Mouse (Mus musculus): ENCODE measurements around the gene Morc4.
A peak's percentile ranks its signal among the peaks of the same experiment; 100 is the strongest.

Morc4 gene

DNA sequence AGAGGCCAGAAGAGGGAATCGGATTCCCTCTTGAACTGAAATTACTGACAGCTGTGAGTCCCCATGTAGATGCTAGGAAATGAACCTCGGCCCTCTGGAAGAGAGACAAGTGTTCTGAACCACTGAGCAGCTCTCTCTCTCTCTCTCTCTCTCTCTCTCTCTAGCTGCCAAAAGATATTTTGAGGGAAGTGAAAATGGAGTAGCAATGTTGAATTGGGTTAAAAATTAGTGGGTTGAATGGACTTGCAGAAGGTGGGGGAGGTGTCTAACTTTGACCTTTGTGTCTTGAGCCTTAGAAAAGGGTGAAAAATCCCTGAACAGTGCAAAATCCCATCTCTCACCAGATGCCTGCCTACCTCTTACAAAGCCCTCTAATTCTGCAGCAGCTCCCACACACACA lies 64.1 kb downstream of the Morc4 start:
- DNase-seq (ENCODE audit: low spot score in 2 of 2) = no peak

DNA sequence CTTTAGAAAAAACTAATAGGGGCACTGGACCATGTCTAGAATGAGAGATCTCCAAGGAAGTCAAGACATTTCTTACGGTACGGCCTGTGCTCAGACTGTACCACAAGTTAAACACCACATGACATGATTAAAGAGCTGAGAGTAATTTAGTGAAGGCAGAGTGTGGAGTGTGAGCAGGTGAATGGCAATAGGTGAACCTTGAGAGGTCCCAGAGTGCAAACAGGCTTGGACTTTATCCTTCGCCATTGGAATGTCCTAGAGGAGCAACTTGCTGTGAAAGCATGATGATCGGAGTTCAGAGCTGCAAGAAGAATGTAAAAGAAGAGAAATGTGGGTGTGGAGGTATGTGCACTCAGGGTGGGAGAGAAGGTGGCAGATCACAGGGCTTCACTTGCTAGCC lies 65.6 kb downstream of the Morc4 start:
- DNase-seq (ENCODE audit: low spot score in 2 of 2) = no peak

DNA sequence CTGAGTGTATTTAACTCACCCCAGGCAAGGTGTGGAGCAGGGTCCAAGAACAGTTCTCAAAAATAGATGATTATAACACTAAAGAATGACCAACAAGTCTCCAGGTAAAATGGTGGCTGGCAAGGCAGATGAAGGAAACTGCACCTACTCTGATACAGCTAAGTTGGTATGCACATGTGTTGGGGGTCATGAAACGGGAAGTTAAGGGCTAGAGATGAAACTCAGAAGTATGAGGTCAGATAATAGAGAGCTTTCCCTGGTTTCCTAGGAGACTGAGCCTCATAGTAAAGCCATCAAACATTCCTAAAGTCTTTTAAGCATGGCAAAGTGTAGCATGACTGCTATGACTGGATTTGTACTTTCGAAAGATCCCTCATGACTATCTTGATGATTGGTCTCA lies 68.4 kb downstream of the Morc4 start:
- DNase-seq (ENCODE audit: low spot score in 2 of 2) = no peak

DNA sequence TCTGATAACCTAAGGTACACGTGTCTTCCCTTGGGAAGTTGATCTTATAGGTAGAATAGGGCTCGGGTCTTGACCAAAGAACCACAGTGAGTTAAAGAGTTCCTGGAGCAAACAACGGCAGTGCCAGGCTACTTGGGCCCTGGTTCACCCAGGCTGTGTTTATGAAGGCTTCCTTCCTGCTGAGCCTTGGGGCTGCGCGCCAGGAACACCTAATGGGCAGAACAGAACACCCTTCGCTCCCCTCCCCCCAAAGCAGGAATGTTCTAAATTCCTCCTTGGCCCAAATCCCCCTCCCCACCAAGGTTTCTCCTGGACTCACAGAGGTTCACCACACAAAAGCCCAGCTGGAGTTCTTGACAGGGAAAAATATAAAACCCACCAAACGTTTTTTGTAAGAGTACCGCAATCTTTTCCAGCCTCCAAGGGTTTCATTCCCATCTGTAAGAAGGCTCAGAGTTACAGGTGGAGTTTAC lies 71.0 kb downstream of the Morc4 start, which contains the start of gene Cldn2:
Gene Cldn2, plus strand, starts transcription at position 423 of the 473 bp plus-strand sequence.
- DNase-seq (ENCODE audit: low spot score in 2 of 2) = no peak

DNA sequence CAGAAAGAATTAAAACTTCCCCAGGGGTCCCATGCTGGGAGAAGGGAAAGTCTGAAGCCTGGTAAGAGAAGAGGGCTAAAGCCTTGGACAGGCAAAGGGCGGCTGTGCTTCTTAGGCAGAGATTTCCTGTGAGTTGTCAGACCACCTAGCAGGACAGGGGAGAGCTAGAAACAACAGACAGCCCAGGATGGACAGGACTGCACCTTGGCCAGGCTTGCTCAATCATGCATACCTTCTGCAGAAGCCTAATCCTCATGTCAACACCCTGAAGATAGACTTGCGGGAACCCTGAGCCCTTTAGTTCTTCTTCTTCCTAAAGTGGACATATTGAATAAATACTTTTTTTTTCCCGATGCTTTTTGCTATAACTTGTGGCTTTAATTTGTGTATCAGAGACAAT lies 71.5 kb downstream of the Morc4 start:
- DNase-seq (ENCODE audit: low spot score in 2 of 2) = no peak

DNA sequence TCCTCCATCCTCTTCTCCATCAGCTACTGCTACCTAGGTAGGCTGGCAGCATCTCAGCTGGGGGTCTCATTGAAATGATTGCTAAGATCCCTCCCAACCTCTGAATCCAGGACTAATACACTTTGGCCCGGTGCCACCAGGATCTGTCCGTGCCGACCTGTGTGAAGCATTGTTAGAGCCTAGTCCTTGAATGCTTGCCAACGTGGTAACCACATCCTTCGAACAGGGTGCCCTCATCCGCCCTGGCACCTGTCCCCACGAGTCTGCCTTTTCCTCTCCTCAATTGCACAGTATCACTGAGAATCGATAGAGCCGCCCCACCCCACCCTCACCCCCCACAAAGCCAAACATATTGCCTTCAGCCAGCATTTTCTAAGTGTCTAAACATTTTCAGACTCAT lies 73.6 kb downstream of the Morc4 start:
- no peak for DNase-seq (ENCODE audit: low spot score in 2 of 2)

DNA sequence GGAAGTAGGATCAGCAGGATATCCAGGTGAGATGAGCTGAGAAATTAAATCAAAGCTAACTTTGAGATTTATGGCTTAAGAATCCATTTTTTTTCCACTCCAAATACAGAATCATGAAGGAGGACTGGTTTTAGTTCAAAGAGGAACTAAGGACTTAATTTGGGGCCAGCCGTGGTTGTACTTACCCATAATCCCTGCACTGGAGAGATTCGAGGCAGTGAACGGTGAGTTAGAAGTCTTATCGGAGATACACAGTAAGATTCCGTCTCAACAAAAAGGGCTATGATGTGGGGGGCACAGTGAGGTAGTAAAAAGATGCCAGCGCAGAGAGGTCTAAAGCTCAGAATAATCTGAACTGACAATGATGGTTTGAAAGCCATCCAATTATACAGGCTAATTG lies 75.4 kb downstream of the Morc4 start:
- DNase-seq (ENCODE audit: low spot score in 2 of 2) = no peak

DNA sequence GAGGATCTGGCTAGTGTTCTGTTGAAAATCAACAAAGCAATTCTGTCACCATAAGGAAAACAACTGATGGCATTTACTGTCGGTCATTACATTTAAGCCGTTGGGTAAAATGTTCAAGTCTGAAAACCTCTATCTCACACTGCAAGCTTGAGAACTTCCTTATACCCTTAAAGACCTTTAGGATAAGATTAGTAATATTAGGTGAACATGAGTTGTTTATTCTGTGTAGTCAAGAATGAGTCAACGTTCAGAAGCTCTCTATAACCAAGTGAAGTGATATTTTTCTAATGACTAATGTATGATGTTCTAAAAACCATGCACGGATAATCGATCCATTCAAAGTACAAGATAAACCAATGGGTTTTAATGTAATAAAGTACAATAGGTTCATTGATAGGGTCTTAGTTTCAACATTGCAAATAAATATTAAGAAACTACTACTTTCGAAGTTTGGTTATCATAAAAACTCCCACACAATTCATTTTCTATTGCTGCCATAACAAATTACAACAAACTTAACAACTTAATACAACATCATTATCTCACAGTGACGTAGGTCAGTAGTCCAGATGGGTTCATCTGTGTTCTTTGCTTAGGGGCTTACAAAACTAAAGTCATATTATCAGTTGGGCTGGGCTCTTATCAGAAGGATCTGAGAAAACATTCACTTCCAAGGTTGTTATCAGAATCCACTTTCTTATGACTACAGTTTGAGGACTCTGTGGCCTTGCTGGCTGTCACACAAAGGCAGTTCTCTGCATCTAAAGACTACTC lies 77.2 kb downstream of the Morc4 start:
- no peak for DNase-seq (ENCODE audit: low spot score in 2 of 2)

DNA sequence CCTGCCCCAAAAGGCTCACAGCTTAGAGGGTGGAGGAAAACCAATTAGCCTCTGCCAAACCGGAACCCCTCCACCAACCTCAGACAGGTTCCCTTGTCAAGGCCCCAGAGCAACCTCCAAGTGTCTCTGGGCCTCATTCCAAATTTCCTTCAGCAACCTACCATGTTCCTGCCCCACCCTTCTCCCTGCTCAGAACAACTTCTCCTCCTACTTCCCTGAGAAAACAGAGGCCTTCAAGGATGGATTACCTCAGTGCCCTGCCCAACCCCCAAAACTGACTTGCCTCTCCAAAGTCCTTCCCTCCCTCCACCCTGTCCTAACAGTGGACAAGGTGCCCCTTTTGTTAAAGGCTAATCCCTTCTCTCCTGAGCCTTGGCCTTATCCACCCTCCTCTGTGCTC lies 85.7 kb downstream of the Morc4 start:
- no peak for DNase-seq (ENCODE audit: low spot score in 2 of 2)

DNA sequence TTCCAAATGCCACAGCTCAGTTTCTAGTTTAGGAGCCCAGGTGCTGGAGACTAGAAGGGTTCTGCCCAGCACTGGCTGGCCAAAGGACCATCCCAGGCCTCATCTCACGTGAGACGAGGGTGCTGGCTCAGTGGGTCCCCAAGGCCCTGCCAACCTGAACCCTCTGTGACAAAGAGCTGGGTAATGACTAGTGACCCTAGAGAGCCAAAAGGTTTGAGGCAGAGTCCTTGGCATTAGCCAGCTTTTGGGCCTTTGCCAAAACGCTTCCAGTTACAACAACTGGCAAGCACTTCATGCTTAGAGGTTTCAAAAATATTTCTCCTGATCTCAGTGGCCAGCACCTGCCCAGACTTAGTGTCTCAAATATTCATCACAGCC lies 88.4 kb downstream of the Morc4 start:
- DNase-seq (ENCODE audit: low spot score in 2 of 2) = no peak

DNA sequence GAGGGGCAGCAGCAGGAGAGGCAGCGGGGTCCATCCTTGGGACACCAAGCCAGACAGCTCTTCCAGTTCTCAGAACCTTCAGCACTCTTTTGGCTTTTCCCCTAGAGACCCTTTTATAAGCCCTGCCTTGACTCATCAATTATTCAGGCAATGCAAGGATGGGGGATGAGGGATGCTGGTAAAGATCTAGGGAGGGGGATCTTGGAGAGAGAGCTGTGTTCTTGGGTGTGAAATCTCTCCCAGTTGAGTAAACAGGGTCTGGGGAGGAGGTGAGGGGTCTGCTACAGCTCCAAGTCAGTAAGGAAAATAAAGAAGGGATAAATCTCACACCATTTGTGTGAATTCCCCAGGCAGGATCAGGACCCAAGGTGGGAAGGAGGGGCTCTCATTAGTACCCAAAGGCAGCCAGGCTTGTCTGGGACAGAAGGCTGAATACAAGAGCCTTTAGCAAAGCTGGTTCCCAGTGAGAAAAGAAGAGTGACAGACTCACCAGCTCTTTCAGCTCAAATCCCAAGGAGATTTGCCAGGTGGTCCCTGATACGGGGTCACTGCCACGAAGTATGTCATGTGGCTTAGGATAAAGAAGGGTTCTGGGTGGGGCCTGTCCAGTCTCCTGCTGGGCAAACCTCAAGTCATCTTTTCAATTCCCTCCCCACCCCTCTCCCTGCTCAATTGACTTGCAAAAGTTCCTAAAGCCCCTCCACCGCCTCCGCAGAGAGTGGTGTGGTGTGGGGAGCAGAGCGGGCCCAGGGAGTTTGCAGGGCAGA lies 89.0 kb downstream of the Morc4 start, which contains the start of gene Ripply1:
Gene Ripply1, minus strand, starts transcription at position 76 of the 767 bp plus-strand sequence.
- DNase-seq (ENCODE audit: low spot score in 2 of 2) = no peak

DNA sequence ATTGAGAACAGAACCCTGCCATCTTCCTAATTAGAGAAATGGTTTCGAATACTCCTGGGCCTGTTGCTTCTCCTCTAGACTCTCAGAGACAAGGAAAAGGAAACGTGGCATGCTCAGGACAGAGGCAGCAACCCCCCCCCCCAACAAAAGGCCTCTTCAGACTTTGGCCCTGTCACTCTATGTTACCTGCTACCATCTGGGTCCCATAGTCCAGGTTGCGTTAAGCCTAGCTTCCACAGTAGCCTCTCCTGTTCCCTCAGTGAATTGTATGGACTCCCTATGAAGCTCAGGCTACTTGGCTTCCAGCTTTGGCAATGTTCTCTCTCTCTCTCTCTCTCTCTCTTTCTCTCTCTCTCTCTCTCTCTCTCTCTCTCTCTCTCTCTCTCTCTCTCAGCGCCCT lies 89.9 kb downstream of the Morc4 start:
- no peak for DNase-seq (ENCODE audit: low spot score in 2 of 2)

DNA sequence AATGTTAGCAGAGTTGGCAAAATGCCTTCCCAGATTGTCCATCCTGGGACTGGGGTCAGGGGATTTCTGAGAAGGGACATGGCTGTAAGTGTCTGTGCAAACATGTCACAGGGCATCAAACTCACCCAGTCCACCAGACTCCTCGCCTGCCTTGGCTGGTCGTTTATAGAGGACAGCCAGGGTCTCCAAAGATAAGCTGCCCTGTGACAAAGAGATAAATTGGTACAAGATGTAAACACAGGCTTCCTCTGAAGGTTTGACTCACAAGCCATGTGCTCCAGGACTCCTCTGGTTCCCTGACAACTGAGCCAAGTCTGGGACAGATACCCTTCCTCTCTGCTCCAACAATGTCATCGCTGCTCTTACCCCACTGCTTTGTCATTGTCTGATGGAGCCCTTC lies 90.5 kb downstream of the Morc4 start:
- DNase-seq (ENCODE audit: low spot score in 2 of 2) = no peak

DNA sequence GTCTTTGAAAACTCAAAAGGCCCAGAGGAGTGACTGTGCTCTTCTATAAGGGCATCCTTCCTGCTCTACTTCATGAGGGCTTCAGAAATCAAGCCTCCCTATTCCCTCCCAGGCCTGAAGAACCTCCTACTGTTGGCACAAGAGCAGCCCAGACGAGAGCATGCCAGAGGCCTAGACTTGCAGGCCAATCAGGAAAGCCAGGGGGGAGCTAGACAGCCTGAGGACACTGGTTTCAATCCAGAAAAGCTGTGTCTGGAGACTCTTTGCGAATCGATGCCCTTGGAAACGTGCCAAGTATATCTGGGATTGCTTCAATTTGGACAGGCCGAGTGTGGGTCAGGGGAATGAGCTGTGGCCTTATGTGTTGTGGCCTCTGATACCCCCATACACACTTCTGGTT lies 92.1 kb downstream of the Morc4 start:
- DNase-seq (ENCODE audit: low spot score in 2 of 2) = no peak

DNA sequence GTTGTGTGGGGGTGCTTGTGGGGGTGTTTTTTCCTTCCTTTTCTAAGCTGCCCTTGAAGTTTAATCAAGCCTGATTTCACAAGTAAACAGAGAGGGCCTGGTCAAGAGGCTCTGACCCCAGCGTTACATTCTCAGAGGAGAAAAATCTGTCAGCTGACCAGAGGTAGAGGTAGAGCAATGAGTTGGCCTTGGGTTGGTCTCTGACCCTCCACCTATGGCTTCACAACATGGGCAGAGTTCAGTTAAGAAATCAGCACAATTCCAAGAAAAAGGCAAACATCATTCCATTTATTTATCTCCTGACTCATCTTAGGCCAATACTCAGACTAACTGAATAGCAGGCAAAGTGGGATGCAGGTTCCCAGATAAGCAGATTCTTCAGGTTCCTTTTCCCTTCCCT lies 92.6 kb downstream of the Morc4 start:
- DNase-seq (ENCODE audit: low spot score in 2 of 2) = no peak

DNA sequence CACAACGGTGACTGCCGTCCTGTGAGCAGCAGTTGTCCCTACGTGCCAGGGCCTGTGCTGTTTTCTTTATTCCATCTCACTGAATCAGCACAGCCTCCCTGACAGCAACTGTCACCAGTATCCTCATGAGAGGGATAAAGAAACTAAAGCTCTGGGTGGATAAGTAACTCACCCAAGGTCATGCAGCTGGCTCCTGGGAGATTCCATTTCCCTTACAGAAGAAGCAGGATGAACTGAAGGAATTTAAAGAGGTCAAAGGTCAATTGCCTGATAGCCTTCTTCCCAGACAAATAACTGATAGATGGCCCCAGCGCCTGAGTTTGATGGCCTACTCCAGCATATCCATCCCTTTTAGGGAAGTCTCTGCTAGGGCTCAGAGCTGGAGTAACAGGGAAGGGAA lies 94.1 kb downstream of the Morc4 start:
- no peak for DNase-seq (ENCODE audit: low spot score in 2 of 2)

DNA sequence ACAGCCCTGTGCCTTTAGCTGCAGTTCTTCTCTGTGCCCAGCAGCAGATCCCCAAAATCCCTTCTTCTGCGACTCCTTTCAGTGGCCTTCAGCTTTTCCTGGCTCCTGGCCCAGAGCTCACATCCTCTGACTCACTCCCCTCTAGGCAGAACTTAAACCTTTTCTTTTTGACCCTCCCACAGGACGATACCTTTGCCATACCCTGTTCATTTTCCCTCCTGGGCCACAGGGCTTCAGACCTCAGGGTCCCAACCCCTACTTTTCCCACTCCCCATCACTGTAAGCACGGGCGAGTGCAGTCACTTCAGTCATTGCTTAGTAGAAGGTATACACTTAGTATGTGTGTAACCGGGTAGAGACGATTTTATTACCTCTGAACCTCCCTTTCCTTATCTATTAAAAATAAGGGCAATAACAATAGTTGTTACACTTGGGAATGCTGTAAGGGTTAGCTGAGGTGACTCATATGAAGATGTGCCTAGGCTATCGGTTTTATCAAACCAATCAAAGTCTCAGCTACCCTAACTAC lies 96.3 kb downstream of the Morc4 start:
- DNase-seq (ENCODE audit: low spot score in 2 of 2) = no peak

DNA sequence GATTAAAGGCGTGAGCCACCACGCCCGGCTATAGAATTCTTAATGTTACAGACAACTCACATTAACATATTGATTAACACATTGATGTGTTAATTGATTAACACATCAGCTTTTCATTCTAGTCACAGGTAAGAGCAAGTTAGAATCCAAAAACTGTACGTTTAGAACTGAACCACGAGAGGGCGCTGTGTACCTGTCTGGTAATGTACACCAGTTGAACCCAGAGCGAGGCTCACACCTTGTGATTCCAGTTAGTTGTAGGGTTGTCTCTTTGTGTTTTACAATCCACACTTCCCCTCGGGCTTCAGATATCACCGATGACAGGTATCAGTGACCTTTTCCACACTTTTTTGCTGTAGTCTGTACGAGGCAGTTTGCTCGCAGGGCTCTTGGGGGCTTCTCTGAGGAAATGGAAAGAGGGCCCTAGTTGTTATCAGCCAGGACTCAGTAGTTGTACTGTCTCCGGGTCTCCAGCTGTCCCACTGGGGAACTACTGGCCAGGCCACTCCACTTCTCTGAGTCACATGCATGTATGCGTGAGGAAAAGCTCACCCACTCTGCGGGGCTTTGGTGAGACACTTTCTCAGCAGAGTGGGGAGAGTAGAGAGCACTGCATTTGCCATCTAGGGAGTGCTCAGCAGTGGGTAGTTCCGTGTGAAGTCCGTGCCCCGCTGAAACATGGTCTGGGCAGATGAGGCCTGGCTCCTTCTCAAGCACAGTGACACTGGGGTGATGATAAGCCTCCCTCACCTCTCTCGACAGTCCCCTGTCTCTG lies 97.0 kb downstream of the Morc4 start:
- peak; percentile 44 to 75 for DNase-seq (ENCODE audit: low spot score in 2 of 2)
